Comparison of ENCODE assay signal across 8 mouse cellular contexts in the genomic region with DNA sequence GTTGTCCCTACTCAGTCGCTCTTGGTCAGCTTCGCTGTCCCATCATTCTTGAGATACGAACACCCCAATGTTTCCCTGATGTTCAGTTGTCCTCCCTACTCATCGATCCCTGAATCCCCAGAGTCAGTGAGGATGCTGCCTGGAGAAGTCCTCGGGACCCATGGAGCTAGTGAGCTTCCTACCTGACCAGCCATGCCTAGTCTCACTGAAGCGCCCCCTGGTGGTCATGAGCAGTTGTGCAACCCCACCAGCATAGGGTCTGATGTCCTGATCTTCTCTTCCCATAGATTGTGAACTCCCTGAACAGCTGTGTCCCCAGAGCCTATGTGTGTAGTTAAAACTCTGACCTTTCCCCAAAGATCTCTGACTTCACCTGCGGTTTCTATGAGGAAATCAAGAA. TPM values are rescaled to one million over a fixed set of nuclear protein-coding genes. Genes with fewer than 3 reads are reported as not detected.
DNase-seq lines count a peak whose midpoint lies in the region; ATAC-seq lines count a peak whose summit lies in the region.

No protein-coding gene starts in this region.

- peak; percentile 10 to 42 for DNase-seq in heart, postnatal 10 days
- DNase-seq in heart, postnatal 25 days (ENCODE audit: low spot score) = no peak
- peak; percentile 43 for DNase-seq in 3T3-L1 (ENCODE audit: low read depth, low spot score)
- peak; percentile 63 for DNase-seq in NIH3T3 (ENCODE audit: low read depth)
- DNase-seq in lung, postnatal 14 days = peak; percentile 44
- no peak for DNase-seq in layer of hippocampus, adult 9-11 months
- DNase-seq in T-cell, adult 2 months (ENCODE audit: low spot score) = no peak

- peak; percentile 71 for ATAC-seq in common myeloid progenitor, adult 5-6 weeks (replicated peaks; ENCODE audit: low read depth, poor library complexity, severe bottlenecking)

- intact Hi-C loops in heart, postnatal 10 days (cut with DNase I) = no loop called here
- intact Hi-C loops in heart, postnatal 25 days (cut with DNase I) = no loop called here

RNA-seq across cellular contexts. Expression of gene Kcna5, which starts 47.9 kb away (rescaled TPM):
- 10 to 100 TPM; 14.3 to 21.5 TPM for total RNA-seq in heart, postnatal 10 days (2021)
- 10 to 100 TPM; 13.4 to 16.7 TPM for total RNA-seq in heart, postnatal 25 days (2021)
- total RNA-seq in common myeloid progenitor, adult 5-6 weeks (2017) = not detected in 2 replicates

Comparison
In these comparisons a context has a peak if more than half of its experiments do, and no peak if none do; other contexts are left out.
1. DNase-seq: peak in heart, postnatal 10 days (2 of 2), 3T3-L1 (single experiment), NIH3T3 (single experiment) and lung, postnatal 14 days (single experiment); none in heart, postnatal 25 days (single experiment), layer of hippocampus, adult 9-11 months (single experiment) and T-cell, adult 2 months (single experiment).
2. RNA of gene Kcna5, which starts 47.9 kb away (total RNA-seq): 14.3 to 21.5 TPM in heart, postnatal 10 days and 13.4 to 16.7 TPM in heart, postnatal 25 days; not detected in common myeloid progenitor, adult 5-6 weeks; every median in the first group is over 10 times any median in the second.